Mouse (Mus musculus): ENCODE data around the gene Kctd21. TPM values are rescaled to one million over a fixed set of nuclear protein-coding genes. Genes with fewer than 3 reads are reported as not detected.

Kctd21 gene
- total RNA-seq, 2 experiments from 2014 or later, result 12.5 to 14.6 TPM

- DNase-seq (ENCODE audit: extremely low spot score in 1 of 2, low spot score in 2 of 2), result no peak
- intact Hi-C loops (cut with DNase I), result no loop called here
- H3K4me3 ChIP-seq, result no peak overlapping the region
- TF ChIP-seq CTCF (IDR thresholded peaks at IDR 0.05), result no peak
- no peak overlapping the region for H3K27ac ChIP-seq
Observed at GRCm38 (mm10) chr7:97351792-97352513, 19.8 kb downstream of the Kctd21 start.

- no peak for TF ChIP-seq CTCF (IDR thresholded peaks at IDR 0.05)
- intact Hi-C loops (cut with DNase I), result no loop called here
- DNase-seq (ENCODE audit: extremely low spot score in 1 of 2, low spot score in 2 of 2), result no peak
- no peak overlapping the region for H3K27ac ChIP-seq
- H3K4me3 ChIP-seq, result no peak overlapping the region
Observed at GRCm38 (mm10) chr7:97353356-97353755, 21.2 kb downstream of the Kctd21 start.

- peak overlapping the region; percentile 15; the same call in 1 of the 2 replicates for H3K27ac ChIP-seq
- no peak for TF ChIP-seq CTCF (IDR thresholded peaks at IDR 0.05)
- no peak for DNase-seq (ENCODE audit: extremely low spot score in 1 of 2, low spot score in 2 of 2)
- intact Hi-C loops (cut with DNase I), result no loop called here
- no peak overlapping the region for H3K4me3 ChIP-seq
Observed at GRCm38 (mm10) chr7:97355068-97355841, 23.1 kb downstream of the Kctd21 start.

- Histone ChIP-seq H3K4me3 (no peak overlapping the region), H3K27ac (peak overlapping the region; percentile 56; the same call in 1 of the 2 replicates)
- TF ChIP-seq CTCF (IDR thresholded peaks at IDR 0.05), result no peak
- DNase-seq (ENCODE audit: extremely low spot score in 1 of 2, low spot score in 2 of 2), result no peak
- intact Hi-C loops (cut with DNase I), result no loop called here
Observed at GRCm38 (mm10) chr7:97356253-97356652, 24.1 kb downstream of the Kctd21 start.

- no peak overlapping the region for H3K4me3 ChIP-seq
- intact Hi-C loops (cut with DNase I), result no loop called here
- H3K27ac ChIP-seq, result peak overlapping the region; percentile 33
- DNase-seq (ENCODE audit: extremely low spot score in 1 of 2, low spot score in 2 of 2), result no peak
- no peak for TF ChIP-seq CTCF (IDR thresholded peaks at IDR 0.05)
Observed at GRCm38 (mm10) chr7:97356875-97357276, 24.7 kb downstream of the Kctd21 start.

GRCm38 (mm10) chr7:97357840-97358239 is 25.7 kb downstream of the Kctd21 start:
- intact Hi-C loops (cut with DNase I), result no loop called here
- TF ChIP-seq CTCF (IDR thresholded peaks at IDR 0.05), result no peak
- H3K4me3 ChIP-seq, result no peak overlapping the region
- no peak overlapping the region; the same call in 1 of the 2 replicates for H3K27ac ChIP-seq
- DNase-seq (ENCODE audit: extremely low spot score in 1 of 2, low spot score in 2 of 2), result no peak

GRCm38 (mm10) chr7:97358347-97358746 is 26.2 kb downstream of the Kctd21 start:
- intact Hi-C loops (cut with DNase I), result no loop called here
- DNase-seq (ENCODE audit: extremely low spot score in 1 of 2, low spot score in 2 of 2), result no peak
- TF ChIP-seq CTCF (IDR thresholded peaks at IDR 0.05), result no peak
- Histone ChIP-seq H3K4me3 (no peak overlapping the region), H3K27ac (no peak overlapping the region)

- Histone ChIP-seq H3K27ac (no peak overlapping the region), H3K4me3 (no peak overlapping the region)
- no peak for DNase-seq (ENCODE audit: extremely low spot score in 1 of 2, low spot score in 2 of 2)
- intact Hi-C loops (cut with DNase I), result no loop called here
- TF ChIP-seq CTCF (IDR thresholded peaks at IDR 0.05), result no peak
Observed at GRCm38 (mm10) chr7:97360166-97360565, 28.0 kb downstream of the Kctd21 start.

GRCm38 (mm10) chr7:97360955-97361354 is 28.8 kb downstream of the Kctd21 start:
- no peak for TF ChIP-seq CTCF (IDR thresholded peaks at IDR 0.05)
- DNase-seq (ENCODE audit: extremely low spot score in 1 of 2, low spot score in 2 of 2), result no peak
- H3K4me3 ChIP-seq, result no peak overlapping the region
- intact Hi-C loops (cut with DNase I), result no loop called here
- H3K27ac ChIP-seq, result no peak overlapping the region

GRCm38 (mm10) chr7:97361467-97361866 is 29.3 kb downstream of the Kctd21 start:
- TF ChIP-seq CTCF (IDR thresholded peaks at IDR 0.05), result peak; percentile 69

GRCm38 (mm10) chr7:97365887-97366286 is 33.8 kb downstream of the Kctd21 start:
- intact Hi-C loops (cut with DNase I), result no loop called here
- no peak overlapping the region for H3K4me3 ChIP-seq
- no peak for TF ChIP-seq CTCF (IDR thresholded peaks at IDR 0.05)
- DNase-seq (ENCODE audit: extremely low spot score in 1 of 2, low spot score in 2 of 2), result no peak
- no peak overlapping the region for H3K27ac ChIP-seq

More at GRCm38 (mm10) chr7:97361467-97361866, 29.3 kb downstream of the Kctd21 start:
- DNase-seq (ENCODE audit: extremely low spot score in 1 of 2, low spot score in 2 of 2), result no peak
- intact Hi-C loops (cut with DNase I), result no loop called here
- no peak overlapping the region for H3K27ac ChIP-seq
- H3K4me3 ChIP-seq, result no peak overlapping the region

- no peak for DNase-seq (ENCODE audit: extremely low spot score in 1 of 2, low spot score in 2 of 2)
- H3K4me3 ChIP-seq, result no peak overlapping the region
- no peak overlapping the region for H3K27ac ChIP-seq
- TF ChIP-seq CTCF (IDR thresholded peaks at IDR 0.05), result no peak
- intact Hi-C loops (cut with DNase I), result no loop called here
Observed at GRCm38 (mm10) chr7:97375101-97375500, 43.0 kb downstream of the Kctd21 start.
